Mouse (Mus musculus) MEL (cell line): ENCODE data around the gene Pou2f2. TPM values are rescaled to one million over a fixed set of nuclear protein-coding genes. Genes with fewer than 3 reads are reported as not detected.

Experiments used
- DNase-seq: peaks from one replicate; pipeline ENCODE4 v3.0.0; 2011; ENCODE audit warnings: low read depth, low spot score
- H3K27ac ChIP-seq: 2 replicates; pipeline ENCODE4 v1.5.1; 2012; ENCODE audit warnings: low read depth, mild to moderate bottlenecking, control low read depth, low read length, moderate library complexity; ENCODE audit not compliant: control insufficient read depth
- H3K27me3 ChIP-seq, 2 experiments: fragments of 150-350 bp in 1 of 2; sonication (generic) in 1 of 2; 2 replicates each; pipeline ENCODE4 v1.6.1; 2012; ENCODE audit warnings: low read length in 2 of 2, mild to moderate bottlenecking in 2 of 2, improper control_type of control experiment in 1 of 2, moderate library complexity in 1 of 2; ENCODE audit not compliant: insufficient read depth in 2 of 2, control insufficient read depth in 1 of 2
- H3K36me3 ChIP-seq, 2 experiments: 2 replicates each; pipeline ENCODE4 v1.6.1; 2012 to 2014; ENCODE audit warnings: low read length in 2 of 2, improper control_type of control experiment in 1 of 2, inconsistent platforms in 1 of 2, mild to moderate bottlenecking in 1 of 2; ENCODE audit not compliant: insufficient read depth in 2 of 2, control insufficient read depth in 1 of 2
- H3K4me1 ChIP-seq, 2 experiments: fragments of 150-350 bp in 1 of 2; sonication (generic) in 1 of 2; 2 replicates each; pipeline ENCODE4 v1.6.1; 2012; ENCODE audit warnings: low read length in 2 of 2, improper control_type of control experiment in 1 of 2, mild to moderate bottlenecking in 1 of 2; ENCODE audit not compliant: insufficient read depth in 2 of 2, control insufficient read depth in 1 of 2
- H3K4me3 ChIP-seq, 2 experiments: fragments of 150-350 bp in 1 of 2; sonication (generic) in 1 of 2; 2 replicates each; pipeline ENCODE4 v1.5.1; 2012; ENCODE audit warnings: low read depth in 2 of 2, low read length in 2 of 2, mild to moderate bottlenecking in 2 of 2, moderate library complexity in 2 of 2, control low read depth in 1 of 2, improper control_type of control experiment in 1 of 2; ENCODE audit not compliant: control insufficient read depth in 1 of 2, insufficient read depth in 1 of 2
- H3K79me2 ChIP-seq: 2 replicates; pipeline ENCODE4 v1.6.1; 2012; ENCODE audit warnings: mild to moderate bottlenecking, low read length, moderate library complexity; ENCODE audit not compliant: control insufficient read depth, poor library complexity, insufficient read depth
- H3K9ac ChIP-seq: 2 replicates; pipeline ENCODE4 v1.6.1; 2012; ENCODE audit warnings: low read depth, mild to moderate bottlenecking, control low read depth, low read length, moderate library complexity; ENCODE audit not compliant: control insufficient read depth, poor library complexity, severe bottlenecking
- H3K9me3 ChIP-seq: fragments of 150-350 bp; sonication (generic); replicated peaks from 2 replicates; pipeline ENCODE4 v1.6.1; 2012; ENCODE audit warnings: mild to moderate bottlenecking, low read length, improper control_type of control experiment, moderate library complexity; ENCODE audit not compliant: insufficient read depth
- BHLHE40 ChIP-seq: IDR thresholded peaks from 2 replicates; pipeline ENCODE4 v1.6.1; 2012; ENCODE audit warnings: low read depth, mild to moderate bottlenecking, inconsistent platforms, low read length, improper control_type of control experiment, borderline replicate concordance
- CHD1 ChIP-seq: IDR thresholded peaks from 2 replicates; pipeline ENCODE4 v1.6.1; 2012; ENCODE audit warnings: low read depth, mild to moderate bottlenecking, inconsistent platforms, low read length, improper control_type of control experiment
- CHD2 ChIP-seq: IDR thresholded peaks from 2 replicates; pipeline ENCODE4 v1.6.1; 2011; ENCODE audit warnings: low read length, improper control_type of control experiment
- E2F4 ChIP-seq: IDR thresholded peaks from 2 replicates; pipeline ENCODE4 v1.6.1; 2011; ENCODE audit warnings: low read depth, low read length, improper control_type of control experiment, borderline replicate concordance
- ELF1 ChIP-seq: IDR thresholded peaks from 2 replicates; pipeline ENCODE4 v1.6.1; 2014; ENCODE audit warnings: low read depth, mild to moderate bottlenecking, inconsistent platforms, low read length, improper control_type of control experiment, moderate library complexity
- EP300 ChIP-seq, 2 experiments: IDR thresholded peaks; 2 replicates each; pipeline ENCODE4 v1.6.1; 2011; ENCODE audit warnings: improper control_type of control experiment in 2 of 2, low read length in 2 of 2, low read depth in 1 of 2, mild to moderate bottlenecking in 1 of 2
- ETS1 ChIP-seq: IDR thresholded peaks from 2 replicates; pipeline ENCODE4 v1.6.1; 2012; ENCODE audit warnings: low read depth, mild to moderate bottlenecking, inconsistent platforms, low read length, improper control_type of control experiment, moderate library complexity
- HCFC1 ChIP-seq: IDR thresholded peaks from 2 replicates; pipeline ENCODE4 v1.6.1; 2012; ENCODE audit warnings: low read depth, mild to moderate bottlenecking, inconsistent platforms, low read length, improper control_type of control experiment, moderate library complexity
- JUND ChIP-seq: IDR thresholded peaks from 2 replicates; pipeline ENCODE4 v1.6.1; 2011; ENCODE audit warnings: low read depth, mild to moderate bottlenecking, improper control_type of control experiment, low read length
- MAFK ChIP-seq: IDR thresholded peaks from 2 replicates; pipeline ENCODE4 v1.6.1; 2011; ENCODE audit warnings: low read depth, mild to moderate bottlenecking, low read length, improper control_type of control experiment, borderline replicate concordance
- MAX ChIP-seq: IDR thresholded peaks from 2 replicates; pipeline ENCODE4 v1.6.1; 2011; ENCODE audit warnings: low read length, improper control_type of control experiment
- MYB ChIP-seq: IDR thresholded peaks from 2 replicates; pipeline ENCODE4 v1.6.1; 2011; ENCODE audit warnings: mild to moderate bottlenecking, low read depth, low read length, improper control_type of control experiment
- NELFE ChIP-seq: IDR thresholded peaks from 2 replicates; pipeline ENCODE4 v1.6.1; 2011; ENCODE audit warnings: low read depth, low read length, improper control_type of control experiment
- NRF1 ChIP-seq: IDR thresholded peaks from 2 replicates; pipeline ENCODE4 v1.6.1; 2014; ENCODE audit warnings: low read depth, mild to moderate bottlenecking, inconsistent platforms, low read length, improper control_type of control experiment, moderate library complexity; ENCODE audit not compliant: poor library complexity, insufficient read depth, severe bottlenecking
- RAD21 ChIP-seq: IDR thresholded peaks from 2 replicates; pipeline ENCODE4 v1.6.1; 2011; ENCODE audit warnings: mild to moderate bottlenecking, low read depth, low read length, improper control_type of control experiment
- RCOR1 ChIP-seq: IDR thresholded peaks from 2 replicates; pipeline ENCODE4 v1.6.1; 2012; ENCODE audit warnings: low read depth, mild to moderate bottlenecking, inconsistent platforms, low read length, improper control_type of control experiment
- SIN3A ChIP-seq: IDR thresholded peaks from 2 replicates; pipeline ENCODE4 v1.6.1; 2012; ENCODE audit warnings: low read length, improper control_type of control experiment, inconsistent platforms
- SMC3 ChIP-seq: IDR thresholded peaks from 2 replicates; pipeline ENCODE4 v1.6.1; 2011; ENCODE audit warnings: low read depth, low read length, improper control_type of control experiment
- TAL1 ChIP-seq: IDR thresholded peaks from 2 replicates; pipeline ENCODE4 v1.6.1; 2012; ENCODE audit warnings: mild to moderate bottlenecking, inconsistent platforms, low read length, moderate library complexity, mixed read lengths
- TCF12 ChIP-seq: IDR thresholded peaks from 2 replicates; pipeline ENCODE4 v1.6.1; 2014; ENCODE audit warnings: low read depth, mild to moderate bottlenecking, inconsistent platforms, low read length, improper control_type of control experiment, moderate library complexity
- UBTF ChIP-seq: IDR thresholded peaks from 2 replicates; pipeline ENCODE4 v1.6.1; 2012; ENCODE audit warnings: low read depth, mild to moderate bottlenecking, inconsistent platforms, low read length, improper control_type of control experiment, moderate library complexity, borderline replicate concordance; ENCODE audit not compliant: insufficient read depth
- USF2 ChIP-seq, 2 experiments: IDR thresholded peaks; 2 replicates each; pipeline ENCODE4 v1.6.1; 2011 to 2012; ENCODE audit warnings: improper control_type of control experiment in 2 of 2, low read length in 2 of 2, borderline replicate concordance in 1 of 2, inconsistent platforms in 1 of 2, low read depth in 1 of 2, mild to moderate bottlenecking in 1 of 2; ENCODE audit not compliant: insufficient read depth in 1 of 2
- ZC3H11A ChIP-seq: IDR thresholded peaks from 2 replicates; pipeline ENCODE4 v1.6.1; 2012; ENCODE audit warnings: low read depth, mild to moderate bottlenecking, inconsistent platforms, low read length, improper control_type of control experiment
- ZKSCAN1 ChIP-seq: IDR thresholded peaks from 2 replicates; pipeline ENCODE4 v1.6.1; 2012; ENCODE audit warnings: low read depth, mild to moderate bottlenecking, inconsistent platforms, low read length, improper control_type of control experiment, moderate library complexity
- ZMIZ1 ChIP-seq: IDR thresholded peaks from 2 replicates; pipeline ENCODE4 v1.6.1; 2012; ENCODE audit warnings: low read depth, mild to moderate bottlenecking, inconsistent platforms, low read length, improper control_type of control experiment, moderate library complexity
- ZNF384 ChIP-seq: IDR thresholded peaks from 2 replicates; pipeline ENCODE4 v1.6.1; 2012; ENCODE audit warnings: low read depth, mild to moderate bottlenecking, inconsistent platforms, low read length, improper control_type of control experiment
- polyA plus RNA-seq, 2 experiments: library from polyadenylated mRNA; stranded (reverse) in 1 of 2; unstranded in 1 of 2; fragments of >175 nt in 1 of 2; fragments of >200 nt in 1 of 2; gene quantifications; 2 replicates each; pipeline versions ENCODE4 v1.2.1 to v1.2.4; 2012; ENCODE audit warnings: low replicate concordance in 2 of 2, low read depth in 1 of 2; ENCODE audit not compliant: insufficient read length in 2 of 2, insufficient read depth in 1 of 2, missing spikeins in 1 of 2
- total RNA-seq: library from RNA; depleted of rRNA; stranded (reverse); fragments of 300-350 nt; gene quantifications from 2 replicates; pipeline ENCODE4 v1.2.3, GENCODE M21; 2012

The Pou2f2 gene
- total and polyA plus RNA-seq, 3 experiments, result 0.73 to 6.4 TPM; not detected in 1

DNA sequence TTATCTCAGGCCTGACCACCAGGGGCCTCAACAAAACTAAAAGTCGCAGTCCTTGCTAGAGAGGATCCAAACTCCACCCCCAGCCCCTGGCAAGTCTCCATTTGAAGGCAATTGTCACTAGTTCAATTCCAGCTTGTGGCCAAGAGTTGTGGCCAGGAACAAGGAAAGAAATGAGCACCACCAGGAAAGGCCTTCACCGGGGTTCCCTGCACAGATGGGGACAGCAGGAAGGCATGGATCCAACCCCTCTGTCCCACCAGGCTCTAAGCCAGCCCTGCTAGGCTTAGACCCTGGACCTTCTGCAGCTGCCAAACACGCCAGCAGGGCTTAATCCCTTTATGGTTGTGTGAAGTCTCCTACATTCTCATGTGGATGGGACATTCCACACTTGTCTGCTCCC is 8.9 kb downstream of the Pou2f2 start:
- TF ChIP-seq ETS1 (no peak), CHD2 (no peak), ZC3H11A (no peak), E2F4 (no peak), RCOR1 (no peak), BHLHE40 (no peak), NELFE (no peak), HCFC1 (no peak), MAFK (no peak), USF2 (IDR thresholded peaks at IDR 0.05; ENCODE audit: borderline replicate concordance in 1 of 2, insufficient read depth in 1 of 2, low read depth in 1 of 2, low read length in 2 of 2) (no peak), RAD21 (no peak), MAX (no peak), EP300 (IDR thresholded peaks at IDR 0.05; ENCODE audit: low read depth in 1 of 2, low read length in 2 of 2) (no peak), MYB (no peak), TCF12 (no peak), ELF1 (no peak), UBTF (no peak), SIN3A (no peak), NRF1 (no peak)
- Histone ChIP-seq H3K27me3 (no peaks in the 10 kb centered on the region), H3K4me3 (no peak overlapping the region), H3K9me3 (no peaks in the 10 kb centered on the region), H3K36me3 (no peaks in the 10 kb centered on the region), H3K4me1 (no peaks in the 10 kb centered on the region), H3K27ac (no peak overlapping the region), H3K79me2 (no peaks in the 10 kb centered on the region), H3K9ac (no peak overlapping the region)
- no peak for DNase-seq

GRCm38 (mm10) chr7:25166106-25166505 is 13.4 kb downstream of the Pou2f2 start:
- H3K79me2 ChIP-seq, result no peaks in the 10 kb centered on the region
- H3K36me3 ChIP-seq, result no peaks in the 10 kb centered on the region
- no peaks in the 10 kb centered on the region for H3K4me1 ChIP-seq
- TF ChIP-seq ZNF384 (no peak), USF2 (IDR thresholded peaks at IDR 0.05; ENCODE audit: borderline replicate concordance in 1 of 2, insufficient read depth in 1 of 2, low read depth in 1 of 2, low read length in 2 of 2) (no peak), EP300 (IDR thresholded peaks at IDR 0.05; ENCODE audit: low read depth in 1 of 2, low read length in 2 of 2) (no peak), UBTF (no peak), MAX (no peak), SIN3A (no peak), TAL1 (no peak), ZKSCAN1 (no peak), RCOR1 (no peak), ZMIZ1 (no peak), CHD1 (no peak), MAFK (no peak), JUND (no peak), SMC3 (no peak), TCF12 (no peak)
- H3K27ac ChIP-seq, result no peak overlapping the region
- no peaks in the 10 kb centered on the region for H3K9me3 ChIP-seq
- H3K4me3 ChIP-seq, result no peak overlapping the region
- H3K27me3 ChIP-seq, result no peaks in the 10 kb centered on the region
- DNase-seq, result no peak
- no peak overlapping the region for H3K9ac ChIP-seq
